Mouse (Mus musculus) mesoderm, embryonic 11.5 days (tissue): ENCODE measurements around the gene Tprg.
A peak's percentile ranks its signal among the peaks of the same experiment; 100 is the strongest.

Source experiments
- DNase-seq: peaks from one replicate; pipeline ENCODE4 v3.0.0-alpha.2; 2012; ENCODE audit warnings: low read depth, low spot score

The Tprg gene

GRCm38 (mm10) chr16:25333279-25334219 is 46.9 kb downstream of the Tprg start:
- DNase-seq: no peak

- peak; percentile 68 for DNase-seq
Observed at GRCm38 (mm10) chr16:25335058-25335703, 48.6 kb downstream of the Tprg start.

- DNase-seq: peak; percentile 66
Observed at GRCm38 (mm10) chr16:25349626-25350025, 63.0 kb downstream of the Tprg start.

- DNase-seq: no peak
Observed at GRCm38 (mm10) chr16:25367834-25368233, 81.2 kb downstream of the Tprg start.

DNA sequence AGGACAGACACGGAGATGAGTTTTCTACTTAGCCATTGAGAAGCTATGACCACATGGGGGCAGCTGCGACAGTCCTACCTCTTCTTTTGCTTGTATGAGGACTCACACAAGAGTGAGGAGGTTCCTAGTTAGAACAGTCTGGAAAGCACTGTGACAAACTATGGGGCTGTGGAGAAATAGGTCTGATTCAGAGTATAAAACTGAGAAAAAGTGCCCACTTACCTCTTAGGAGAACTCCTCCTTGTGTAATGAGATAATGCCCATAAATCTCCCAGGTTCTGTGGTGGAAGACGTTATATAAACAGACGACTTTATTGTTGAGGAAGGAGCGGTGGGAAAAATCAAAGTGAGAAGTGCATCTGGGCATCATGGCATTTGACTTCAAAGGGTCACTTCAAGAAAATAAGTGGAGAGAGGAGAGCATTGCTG is 83.4 kb downstream of the Tprg start:
- no peak for DNase-seq

DNA sequence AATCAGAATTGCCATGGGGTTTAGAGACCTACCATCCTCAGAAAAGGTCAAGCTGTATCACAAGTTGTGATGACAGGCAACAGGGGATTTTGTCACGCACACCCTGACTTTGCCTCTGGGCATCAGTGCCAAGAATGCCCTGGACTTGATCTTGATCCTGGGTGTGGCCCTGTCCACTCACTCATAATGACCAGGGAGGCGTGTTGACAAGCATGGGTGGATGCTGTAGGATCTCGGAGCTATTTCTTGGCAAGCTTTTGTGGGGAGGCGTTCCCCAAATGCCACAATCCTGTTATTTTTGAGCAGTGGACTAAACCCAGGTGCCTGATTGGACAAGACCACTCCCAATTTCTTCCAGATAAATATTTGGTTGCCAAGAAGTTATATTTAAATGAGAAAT is 87.5 kb downstream of the Tprg start:
- DNase-seq: no peak

DNA sequence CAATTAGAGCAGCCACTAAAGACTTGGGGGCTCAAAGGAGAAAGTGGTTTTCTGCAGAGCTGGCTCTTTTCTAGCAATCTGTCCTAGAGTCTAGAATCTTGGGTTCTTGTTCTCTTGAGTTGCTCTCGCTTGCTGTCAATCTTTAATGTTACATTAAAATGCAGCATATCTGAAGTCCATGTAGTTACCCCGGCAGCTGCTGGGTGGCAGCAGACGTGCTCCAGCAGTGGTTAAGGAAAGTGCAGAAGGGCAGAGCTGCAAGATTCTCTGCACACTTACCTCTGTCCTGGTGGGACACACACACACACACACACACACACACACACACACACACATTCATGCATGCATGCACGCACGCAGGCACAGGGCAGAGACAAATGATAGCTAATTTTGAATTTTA is 88.2 kb downstream of the Tprg start:
- no peak for DNase-seq

DNA sequence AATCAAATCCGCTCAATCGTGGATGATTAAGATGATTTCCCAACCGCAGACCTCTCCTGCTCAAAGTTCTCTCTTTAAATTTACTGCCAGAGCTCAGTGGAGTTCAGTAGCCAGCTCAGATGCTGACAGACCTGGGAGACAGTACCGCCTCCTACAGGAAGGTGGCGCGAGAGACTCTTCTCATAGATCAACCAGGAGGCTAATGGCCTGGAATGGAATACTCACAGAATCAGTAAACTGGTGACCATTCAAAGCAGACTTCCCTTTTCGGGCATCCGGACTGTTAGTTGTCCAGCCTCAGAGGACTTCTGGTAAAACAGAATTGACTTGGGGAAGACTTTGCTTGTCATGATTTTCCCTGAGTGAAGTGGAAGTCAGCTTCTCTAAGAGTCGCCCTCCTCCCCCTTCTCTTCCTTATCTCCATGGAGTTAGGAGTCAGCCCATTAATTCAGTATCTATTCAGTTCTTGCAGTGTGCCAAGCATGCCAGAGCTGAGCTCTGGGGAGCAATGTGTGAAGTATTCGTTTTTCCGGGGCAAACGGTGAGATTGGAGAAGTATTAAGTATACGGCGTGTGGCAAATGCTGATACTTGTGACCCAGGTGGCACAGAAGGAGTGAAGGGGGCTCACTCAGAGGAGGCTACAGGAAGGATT is 90.2 kb downstream of the Tprg start:
- DNase-seq: peak; percentile 77

DNA sequence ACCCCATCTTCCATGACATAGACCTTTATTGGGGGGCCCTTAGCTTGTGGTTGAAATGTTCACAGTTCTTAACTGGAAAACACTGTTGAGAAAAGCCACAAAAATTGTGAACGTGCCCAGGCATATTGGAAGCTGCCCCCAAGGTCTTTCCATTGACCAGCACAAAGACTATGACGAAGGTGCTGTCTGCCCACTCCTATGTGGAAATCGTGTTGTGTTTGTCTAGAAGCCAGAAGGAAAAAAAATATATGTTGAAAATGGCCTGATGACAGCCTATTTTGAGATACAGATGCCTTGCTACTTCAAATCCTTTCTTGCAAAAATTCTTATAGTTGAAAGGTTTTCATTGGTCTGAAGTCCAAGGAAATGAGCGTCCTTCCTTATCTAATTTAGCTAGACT is 91.1 kb downstream of the Tprg start:
- no peak for DNase-seq

DNA sequence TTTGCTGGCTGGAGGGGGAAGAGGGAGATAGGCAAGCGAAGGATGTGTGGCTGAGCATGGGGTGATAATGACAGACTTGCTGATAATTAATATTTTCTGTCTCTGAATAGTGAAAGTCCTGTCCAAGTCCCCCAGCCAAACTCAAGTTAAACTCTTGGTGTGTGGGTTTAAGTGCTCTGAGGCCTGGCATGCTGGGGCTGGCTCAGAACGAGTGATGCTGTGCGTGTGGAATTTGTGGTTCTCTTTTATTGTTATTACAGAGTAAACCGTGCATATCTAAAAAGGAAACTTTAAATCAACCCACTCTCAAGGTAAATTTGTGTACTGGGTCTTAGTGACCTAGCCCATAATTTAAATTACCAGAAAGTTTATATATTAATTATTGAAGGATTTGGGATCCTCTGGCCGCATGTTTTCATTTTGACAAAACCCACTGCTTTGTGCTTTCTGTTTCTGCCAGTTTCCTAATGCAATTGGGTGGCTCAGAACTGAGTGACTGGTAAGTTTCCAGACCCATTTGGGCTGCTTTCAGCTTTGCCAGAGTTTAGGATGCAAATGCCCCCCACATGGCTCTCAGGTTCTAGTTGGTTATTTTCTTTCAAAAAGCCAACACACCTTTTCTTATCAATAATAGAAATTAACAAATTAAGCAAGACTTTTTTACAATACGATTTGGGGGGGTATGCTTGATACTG is 99.0 kb downstream of the Tprg start:
- no peak for DNase-seq

DNA sequence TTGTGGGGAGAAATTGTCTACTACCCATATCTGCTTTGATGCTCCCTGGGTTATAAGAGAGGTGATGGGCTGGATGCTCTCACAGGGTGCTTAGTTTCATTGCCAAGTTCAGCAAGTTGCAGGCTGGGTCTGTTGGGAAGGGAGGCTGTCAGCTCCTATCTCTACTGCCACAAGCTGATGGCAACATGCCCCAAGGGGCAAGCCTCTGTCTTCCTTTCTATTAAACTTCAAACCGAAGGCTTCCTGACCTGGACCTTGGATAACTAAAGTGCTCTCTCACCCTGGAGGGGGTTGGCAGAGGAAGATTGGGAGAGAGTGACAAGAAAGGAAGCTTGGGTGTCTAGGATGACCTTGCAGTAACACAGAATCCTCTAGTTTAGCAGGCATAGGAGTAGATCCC is 108.1 kb downstream of the Tprg start:
- no peak for DNase-seq

DNA sequence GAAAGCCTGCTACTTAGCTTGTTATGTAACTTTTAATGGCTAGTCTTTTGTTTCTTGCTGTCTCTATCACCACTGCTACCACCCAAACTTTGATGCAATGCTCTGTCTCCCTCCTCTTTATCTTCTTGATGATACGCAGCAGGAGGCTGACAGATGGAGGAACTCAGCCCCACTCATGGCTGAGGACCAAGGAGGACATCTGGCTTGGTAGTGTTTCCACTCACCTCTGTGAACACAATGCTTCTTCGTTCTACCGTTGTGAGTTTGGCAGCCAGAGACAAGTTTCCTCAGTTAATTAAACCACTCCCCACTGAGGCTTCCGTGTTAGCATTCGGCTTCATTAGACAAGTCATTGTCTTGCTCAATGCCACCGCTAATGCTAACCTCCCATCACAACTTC is 117.5 kb downstream of the Tprg start:
- no peak for DNase-seq

GRCm38 (mm10) chr16:25407204-25407886 is 120.7 kb downstream of the Tprg start:
- no peak for DNase-seq

GRCm38 (mm10) chr16:25408032-25408431 is 121.4 kb downstream of the Tprg start:
- no peak for DNase-seq

DNA sequence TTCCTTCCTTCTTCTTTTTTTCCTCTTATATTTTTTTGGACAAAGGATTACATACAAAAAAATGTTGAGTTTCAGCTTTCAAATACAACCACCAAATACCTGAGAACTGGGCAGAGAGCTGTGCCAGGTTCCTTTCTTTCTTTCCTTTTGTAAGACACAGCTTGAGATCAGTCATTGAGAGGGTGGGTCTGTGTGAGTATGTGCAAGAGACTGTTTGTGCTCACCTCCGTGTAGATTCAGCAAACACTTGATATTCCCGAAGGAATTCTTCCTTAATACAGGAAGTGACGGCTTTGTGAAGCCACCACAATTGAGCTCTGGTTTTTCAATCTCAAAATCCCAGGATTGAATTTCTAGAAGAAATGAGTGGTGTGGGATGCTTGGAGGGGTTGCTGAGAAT is 124.7 kb downstream of the Tprg start:
- no peak for DNase-seq

- no peak for DNase-seq
Observed at GRCm38 (mm10) chr16:25413885-25414284, 127.3 kb downstream of the Tprg start.

DNA sequence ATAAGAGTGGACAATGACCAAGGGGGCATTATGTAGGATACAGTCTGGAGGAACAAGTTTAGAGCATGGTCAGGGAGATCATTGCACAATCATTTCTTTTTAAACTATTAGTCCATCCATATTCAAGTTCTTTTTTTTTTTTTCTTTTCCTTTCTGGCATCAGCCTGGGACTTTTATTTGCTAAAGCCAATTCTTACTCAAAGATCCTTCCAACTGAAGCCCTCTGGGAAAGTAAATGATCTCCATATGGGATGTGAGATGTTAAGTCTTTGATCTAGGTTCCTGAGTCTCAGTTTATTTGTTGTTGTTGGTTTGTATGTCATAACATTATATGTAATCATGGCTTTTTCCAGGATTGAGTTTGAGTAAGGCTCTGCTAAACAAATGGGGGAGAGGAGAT is 128.6 kb downstream of the Tprg start:
- DNase-seq: no peak

GRCm38 (mm10) chr16:25417875-25418630 is 131.4 kb downstream of the Tprg start:
- peak; percentile 28 for DNase-seq

GRCm38 (mm10) chr16:25422997-25423396 is 136.4 kb downstream of the Tprg start:
- DNase-seq: no peak

DNA sequence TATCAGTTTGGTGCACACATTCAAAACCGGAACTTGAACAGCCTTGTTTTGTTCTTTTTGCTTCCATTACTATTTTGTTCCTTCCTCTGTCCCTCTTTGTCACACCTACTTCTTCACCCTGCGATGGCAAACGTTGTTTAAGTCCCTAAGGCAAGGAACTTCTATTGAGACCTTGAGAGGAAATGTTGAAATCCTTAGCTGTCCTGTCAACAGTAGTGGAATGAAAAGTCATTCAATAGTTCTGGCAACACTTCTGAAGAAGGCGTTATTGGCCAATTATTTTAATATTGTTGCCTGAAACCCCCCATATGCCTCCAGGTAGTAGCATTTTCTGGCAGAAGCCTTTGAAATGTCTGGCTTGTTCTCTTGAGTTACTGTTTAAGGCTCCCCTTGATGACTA is 137.4 kb downstream of the Tprg start:
- DNase-seq: no peak

DNA sequence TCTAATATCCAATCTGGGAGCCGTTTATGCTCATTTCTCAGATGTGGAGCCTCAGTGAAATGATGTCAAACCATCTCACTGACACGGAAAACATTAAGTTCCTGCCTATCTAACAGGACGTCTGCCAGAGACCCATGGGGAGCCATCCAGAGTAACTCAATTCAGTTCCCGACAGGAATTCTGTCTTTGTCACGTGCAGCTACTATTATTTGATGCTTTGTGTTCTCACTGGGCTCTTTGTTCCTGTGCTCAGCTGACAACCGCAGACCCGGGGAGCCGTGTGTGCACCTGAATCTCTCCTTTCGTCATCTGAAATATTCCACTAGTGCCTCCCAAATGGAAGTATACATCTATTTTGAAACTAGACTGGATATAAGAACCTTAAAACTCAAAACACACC is 138.3 kb downstream of the Tprg start:
- DNase-seq: no peak
